Mouse (Mus musculus) ES-E14 (cell line): ENCODE data around the gene Psors1c2.

Source experiments
- CHD2 ChIP-seq: IDR thresholded peaks from 2 replicates; pipeline ENCODE4 v1.6.1; 2014; ENCODE audit warnings: mild to moderate bottlenecking, low read depth, low read length, inconsistent platforms
- HCFC1 ChIP-seq: IDR thresholded peaks from 2 replicates; pipeline ENCODE4 v1.6.1; 2012; ENCODE audit warnings: low read length, inconsistent platforms, borderline replicate concordance; ENCODE audit not compliant: insufficient read depth
- MAFK ChIP-seq: IDR thresholded peaks from 2 replicates; pipeline ENCODE4 v1.6.1; 2014; ENCODE audit warnings: mild to moderate bottlenecking, low read depth, low read length, inconsistent platforms; ENCODE audit not compliant: insufficient read depth
- ZC3H11A ChIP-seq: IDR thresholded peaks from 2 replicates; pipeline ENCODE4 v1.6.1; 2012; ENCODE audit warnings: low read depth, mild to moderate bottlenecking, inconsistent platforms, low read length, borderline replicate concordance

DNA sequence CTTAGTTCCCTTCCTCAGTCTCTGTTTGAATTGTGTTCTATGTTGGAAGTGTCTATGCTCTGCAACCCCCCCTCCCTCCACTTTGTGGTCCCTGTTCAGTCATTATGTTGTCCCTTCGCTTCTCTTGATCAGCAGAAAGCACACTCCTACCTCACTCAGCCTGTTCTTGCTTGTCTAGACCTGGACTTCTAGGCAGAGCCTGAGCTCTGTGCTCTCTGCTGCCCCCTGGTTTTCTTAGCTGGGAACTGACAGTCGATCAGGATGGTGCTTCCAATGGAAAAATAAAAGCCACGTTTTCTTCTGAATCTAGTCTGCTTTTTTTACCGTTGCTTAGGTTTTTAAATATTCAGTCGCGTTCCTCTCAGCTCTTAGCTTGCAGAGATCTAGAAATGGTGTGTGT lies 1.3 kb downstream of the Psors1c2 start:
- TF ChIP-seq CHD2 (no peak), MAFK (no peak), HCFC1 (no peak), ZC3H11A (peak; percentile 28; the same call in 1 of the 2 replicates)
